Mouse (Mus musculus): ENCODE results near the gene Zfp804b. TPM values are rescaled to one million over a fixed set of nuclear protein-coding genes. Genes with fewer than 3 reads are reported as not detected.

The Zfp804b gene
- polyA plus RNA-seq, 1 experiment from 2014 or later: 0.35 TPM

DNA sequence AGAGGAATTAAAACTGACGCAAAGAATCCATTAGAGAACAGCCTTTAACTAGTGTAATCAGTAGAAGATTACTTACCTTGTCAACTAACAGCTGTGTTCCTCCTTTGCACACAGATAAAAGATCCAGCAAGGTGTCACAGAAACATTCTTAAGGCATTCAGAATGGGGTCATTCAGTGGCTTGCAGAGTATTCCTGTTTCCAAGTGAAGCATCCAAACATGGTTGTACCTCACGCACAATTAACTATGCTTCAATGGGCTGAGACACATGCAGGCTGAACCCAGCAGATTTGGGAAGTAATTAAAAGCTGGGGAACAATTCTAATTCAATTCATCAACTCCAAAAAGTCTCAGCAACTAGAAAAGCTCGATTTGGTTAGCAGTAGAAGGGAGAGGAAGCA is 337.1 kb downstream of the Zfp804b start:
- no peak overlapping the region for H3K9ac ChIP-seq
- H3K4me2 ChIP-seq: no peak overlapping the region
- no peaks in the 10 kb centered on the region for H3K27me3 ChIP-seq
- H3K4me3 ChIP-seq: no peak overlapping the region
- H3K9me3 ChIP-seq (replicated peaks): no peaks in the 10 kb centered on the region
- H3K27ac ChIP-seq: no peak overlapping the region
- peaks cover 5% of the 10 kb centered on the region; the same call in 1 of the 2 replicates for H3K4me1 ChIP-seq
- no peak for ATAC-seq
- 15% methylated on average over 3 of the region's 3 CpGs for WGBS
- H3K36me3 ChIP-seq (ENCODE audit: poor library complexity, severe bottlenecking): no peaks in the 10 kb centered on the region

GRCm38 (mm10) chr5:6983993-6984392 is 360.6 kb downstream of the Zfp804b start:
- no peak for ATAC-seq
- Histone ChIP-seq H3K27ac (no peak overlapping the region), H3K36me3 (ENCODE audit: poor library complexity, severe bottlenecking) (no peaks in the 10 kb centered on the region), H3K4me2 (no peak overlapping the region), H3K27me3 (no peaks in the 10 kb centered on the region), H3K9ac (no peak overlapping the region), H3K4me3 (no peak overlapping the region), H3K4me1 (no peaks in the 10 kb centered on the region), H3K9me3 (replicated peaks) (no peaks in the 10 kb centered on the region)
- WGBS: 93% methylated on average over 4 of the region's 4 CpGs

- no peaks in the 10 kb centered on the region for H3K27me3 ChIP-seq
- 65% methylated on average over 1 of the region's 1 CpGs for WGBS
These were observed 409.7 kb downstream of the Zfp804b start for GRCm38 (mm10) chr5:6934837-6935236.

DNA sequence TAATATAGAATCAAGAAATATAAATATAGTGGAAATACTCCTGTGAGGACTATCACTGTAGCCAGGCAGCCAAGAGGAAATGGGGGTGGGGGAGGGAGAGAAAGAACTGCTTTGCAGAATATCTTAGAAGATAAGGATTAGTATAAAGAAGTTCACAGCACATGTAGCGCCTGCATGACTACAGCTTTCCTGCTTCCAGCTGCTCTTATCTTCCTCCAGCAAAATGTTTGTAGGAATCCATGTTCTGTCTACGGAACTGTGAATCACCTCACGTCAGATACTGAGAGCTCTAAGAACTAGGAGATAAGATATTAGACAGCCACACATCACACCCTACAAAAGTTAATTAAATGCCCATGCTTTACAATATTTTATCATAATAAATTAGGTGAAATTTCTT is 433.3 kb downstream of the Zfp804b start:
- H3K4me1 ChIP-seq: no peaks in the 10 kb centered on the region
- no peak overlapping the region for H3K9ac ChIP-seq
- ATAC-seq: no peak
- H3K27me3 ChIP-seq: no peaks in the 10 kb centered on the region
- no peak overlapping the region for H3K4me2 ChIP-seq
- no peak overlapping the region for H3K4me3 ChIP-seq
- 90% methylated on average over 3 of the region's 3 CpGs for WGBS
- no peaks in the 10 kb centered on the region for H3K9me3 ChIP-seq (replicated peaks)
- no peak overlapping the region for H3K27ac ChIP-seq
- no peaks in the 10 kb centered on the region for H3K36me3 ChIP-seq (ENCODE audit: poor library complexity, severe bottlenecking)

More at GRCm38 (mm10) chr5:6934837-6935236, 409.7 kb downstream of the Zfp804b start:
- H3K36me3 ChIP-seq (ENCODE audit: poor library complexity, severe bottlenecking): no peaks in the 10 kb centered on the region
- H3K9me3 ChIP-seq (replicated peaks): no peaks in the 10 kb centered on the region
- H3K4me2 ChIP-seq: no peak overlapping the region
- no peak overlapping the region for H3K9ac ChIP-seq
- no peaks in the 10 kb centered on the region for H3K4me1 ChIP-seq
- H3K27ac ChIP-seq: no peak overlapping the region
- H3K4me3 ChIP-seq: no peak overlapping the region
- ATAC-seq: no peak

DNA sequence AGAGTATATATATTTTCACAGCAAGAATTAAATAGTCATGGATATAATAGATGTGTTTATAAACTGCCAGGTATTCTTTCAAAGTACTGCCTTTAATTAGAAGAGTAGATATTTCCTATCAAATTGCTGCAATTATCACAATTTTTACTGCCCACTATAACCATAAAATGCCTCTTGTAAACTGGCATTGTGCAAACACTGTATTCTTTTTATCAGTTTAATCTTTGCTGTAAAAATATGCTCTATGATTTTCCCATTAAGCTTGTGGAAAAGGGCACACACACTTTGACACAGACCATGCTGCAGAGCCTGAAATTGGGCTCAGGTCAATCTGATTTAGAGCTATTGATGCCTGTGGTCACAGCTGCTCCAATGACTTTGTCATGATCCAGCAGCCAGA is 463.2 kb downstream of the Zfp804b start:
- no peak overlapping the region for H3K4me3 ChIP-seq
- H3K9ac ChIP-seq: no peak overlapping the region
- H3K4me1 ChIP-seq: no peaks in the 10 kb centered on the region
- H3K36me3 ChIP-seq (ENCODE audit: poor library complexity, severe bottlenecking): no peaks in the 10 kb centered on the region
- no peaks in the 10 kb centered on the region for H3K27me3 ChIP-seq
- no peak overlapping the region for H3K4me2 ChIP-seq
- no peak for ATAC-seq
- no peak overlapping the region for H3K27ac ChIP-seq
- no peaks in the 10 kb centered on the region for H3K9me3 ChIP-seq (replicated peaks)

- whole genome bisulfite sequencing: 84% methylated on average over 6 of the region's 6 CpGs
- Histone ChIP-seq H3K27me3 (no peaks in the 10 kb centered on the region), H3K36me3 (ENCODE audit: poor library complexity, severe bottlenecking) (no peaks in the 10 kb centered on the region), H3K4me2 (no peak overlapping the region), H3K27ac (no peak overlapping the region), H3K9me3 (replicated peaks) (no peaks in the 10 kb centered on the region), H3K9ac (no peak overlapping the region), H3K4me3 (no peak overlapping the region), H3K4me1 (no peaks in the 10 kb centered on the region)
- no peak for ATAC-seq
These were observed 473.0 kb downstream of the Zfp804b start for GRCm38 (mm10) chr5:6871566-6871965.

GRCm38 (mm10) chr5:6870970-6871369 is 473.6 kb downstream of the Zfp804b start:
- no peak overlapping the region for H3K4me2 ChIP-seq
- no peaks in the 10 kb centered on the region for H3K9me3 ChIP-seq (replicated peaks)
- H3K36me3 ChIP-seq (ENCODE audit: poor library complexity, severe bottlenecking): no peaks in the 10 kb centered on the region
- no peak overlapping the region for H3K9ac ChIP-seq
- no peaks in the 10 kb centered on the region for H3K27me3 ChIP-seq
- H3K27ac ChIP-seq: no peak overlapping the region
- ATAC-seq: no peak
- H3K4me3 ChIP-seq: no peak overlapping the region
- no peaks in the 10 kb centered on the region for H3K4me1 ChIP-seq

DNA sequence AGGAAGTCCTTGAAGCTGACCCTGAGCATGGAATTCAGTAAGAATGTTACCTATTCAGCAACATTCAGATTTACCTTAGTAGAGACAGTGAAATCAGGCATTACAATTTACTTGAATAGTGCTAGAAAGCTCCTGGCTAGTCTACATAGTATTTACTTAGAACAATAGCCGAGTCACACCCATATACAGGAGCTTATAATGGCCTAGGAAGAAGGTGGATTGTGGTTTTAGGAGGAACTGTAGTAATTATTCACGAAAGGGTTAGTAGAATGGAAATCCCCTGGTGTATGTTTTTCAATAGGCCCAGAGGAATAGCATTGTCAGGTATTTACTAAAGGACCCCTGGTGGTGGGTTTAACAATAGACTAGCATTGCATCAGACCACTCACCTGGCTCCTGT is 549.2 kb downstream of the Zfp804b start:
- Histone ChIP-seq H3K4me3 (no peak overlapping the region), H3K4me1 (no peaks in the 10 kb centered on the region), H3K36me3 (ENCODE audit: poor library complexity, severe bottlenecking) (no peaks in the 10 kb centered on the region), H3K27me3 (no peaks in the 10 kb centered on the region), H3K27ac (no peak overlapping the region), H3K4me2 (no peak overlapping the region), H3K9ac (no peak overlapping the region), H3K9me3 (replicated peaks) (no peaks in the 10 kb centered on the region)
- 64% methylated on average over 2 of the region's 2 CpGs for WGBS
- no peak for ATAC-seq

- Histone ChIP-seq H3K9ac (no peak overlapping the region), H3K4me2 (no peak overlapping the region), H3K4me3 (no peak overlapping the region), H3K9me3 (replicated peaks) (no peaks in the 10 kb centered on the region), H3K27me3 (no peaks in the 10 kb centered on the region), H3K36me3 (ENCODE audit: poor library complexity, severe bottlenecking) (no peaks in the 10 kb centered on the region), H3K27ac (no peak overlapping the region), H3K4me1 (no peaks in the 10 kb centered on the region)
- no peak for ATAC-seq
- WGBS: 85% methylated on average over 6 of the region's 6 CpGs
These were observed 575.1 kb downstream of the Zfp804b start for GRCm38 (mm10) chr5:6769357-6769892.

Other genes starting within 250 kb of the Zfp804b start
- 0.13 and 0.35 TPM in 2 replicates for gene Tex47, start 40.6 kb downstream of the Zfp804b start, polyA plus RNA-seq (2015; fragmentation: Nextera tagmentation; extraction: Ambion mirVana)